Mouse (Mus musculus) spleen, adult 2 months (tissue): ENCODE results near the gene Socs1. TPM values are rescaled to one million over a fixed set of nuclear protein-coding genes. Genes with fewer than 3 reads are reported as not detected.

Experiments used
- DNase-seq, 2 experiments: peaks; one replicate each; pipeline versions ENCODE4 v3.0.0 to v3.0.0-alpha.2; 2012 to 2021; ENCODE audit warnings: low spot score in 2 of 2, low read depth in 1 of 2
- H3K27ac ChIP-seq: fragments of 200-500 bp; 2 replicates; pipeline ENCODE4 v1.5.1; 2012; ENCODE audit warnings: low read length, inconsistent platforms; ENCODE audit not compliant: insufficient read depth
- H3K27me3 ChIP-seq: fragments of 200-500 bp; 2 replicates; pipeline ENCODE4 v1.6.1; 2012; ENCODE audit warnings: mild to moderate bottlenecking, moderate library complexity, low read length, inconsistent platforms; ENCODE audit not compliant: control insufficient read depth, insufficient read depth
- H3K36me3 ChIP-seq: fragments of 200-500 bp; 2 replicates; pipeline ENCODE4 v1.6.1; 2012; ENCODE audit warnings: mild to moderate bottlenecking, low read length, inconsistent platforms; ENCODE audit not compliant: control insufficient read depth, insufficient read depth
- H3K4me1 ChIP-seq: fragments of 200-500 bp; 2 replicates; pipeline ENCODE4 v1.6.1; 2011; ENCODE audit warnings: inconsistent platforms; ENCODE audit not compliant: control insufficient read depth, insufficient read depth, insufficient read length
- H3K4me3 ChIP-seq: fragments of 200-500 bp; 2 replicates; pipeline ENCODE4 v1.5.1; 2011; ENCODE audit warnings: mild to moderate bottlenecking, inconsistent platforms; ENCODE audit not compliant: insufficient read depth, insufficient read length; ENCODE audit errors: extremely low read depth
- CTCF ChIP-seq: fragments of 200-500 bp; IDR thresholded peaks from 2 replicates; pipeline ENCODE4 v1.5.1; 2011; ENCODE audit warnings: mild to moderate bottlenecking, inconsistent platforms; ENCODE audit not compliant: insufficient read depth, insufficient read length, insufficient replicate concordance; ENCODE audit errors: extremely low read depth
- POLR2A ChIP-seq: fragments of 200-500 bp; IDR thresholded peaks from 2 replicates; pipeline ENCODE4 v1.6.1; 2011; ENCODE audit warnings: low read depth, low read length, inconsistent platforms
- WGBS: fragments of 180-500 bp; shearing (Covaris S2); methylation state at CpG from one replicate; pipeline ENCODE4 v1.1.7; 2018; 5-methylcytosine and 5-hydroxymethylcytosine counted together
- polyA plus RNA-seq: library from polyadenylated mRNA; depleted of rRNA; stranded (reverse); fragments of >200 nt; gene quantifications from 2 replicates; pipeline ENCODE4 v1.2.3, GENCODE M21; 2012

The Socs1 gene
- polyA plus RNA-seq, 1 experiment: 14.0 TPM

GRCm38 (mm10) chr16:10773543-10773942, 11.8 kb downstream of the Socs1 start:
- Histone ChIP-seq H3K4me1 (peaks cover 41% of the 10 kb centered on the region), H3K27ac (0 out of 2 replicates have a peak overlapping the region, but pooled peaks have one; percentile 2), H3K4me3 (no peak overlapping the region), H3K36me3 (no peaks in the 10 kb centered on the region), H3K27me3 (no peaks in the 10 kb centered on the region)
- TF ChIP-seq POLR2A: no peak
- no peak for TF ChIP-seq CTCF
- no peak for DNase-seq
- 89% methylated on average over 8 of the region's 8 CpGs for WGBS

- peaks cover 47% of the 10 kb centered on the region for H3K4me1 ChIP-seq
- peak; percentile 8; the same call in 1 of the 2 replicates for TF ChIP-seq POLR2A
- no peak for TF ChIP-seq CTCF
- no peak overlapping the region for H3K4me3 ChIP-seq
- H3K27me3 ChIP-seq: no peaks in the 10 kb centered on the region
- H3K27ac ChIP-seq: peak overlapping the region; percentile 86
- 28% methylated on average over 19 of the region's 19 CpGs for WGBS
- H3K36me3 ChIP-seq: no peaks in the 10 kb centered on the region
- peak; percentile 53 to 70 for DNase-seq
Measured at GRCm38 (mm10) chr16:10771769-10772510, 13.4 kb downstream of the Socs1 start.

- no peak for TF ChIP-seq POLR2A
- no peak for TF ChIP-seq CTCF
- Histone ChIP-seq H3K36me3 (no peaks in the 10 kb centered on the region), H3K27me3 (no peaks in the 10 kb centered on the region), H3K4me1 (peaks cover 47% of the 10 kb centered on the region), H3K27ac (peak overlapping the region; percentile 60; the same call in 1 of the 2 replicates), H3K4me3 (no peak overlapping the region)
- DNase-seq: no peak
- WGBS: 41% methylated on average over 4 of the region's 4 CpGs
Measured at GRCm38 (mm10) chr16:10770531-10771325, 14.6 kb downstream of the Socs1 start.

- DNase-seq: peak; percentile 41 to 66
- Histone ChIP-seq H3K27ac (peak overlapping the region; percentile 60), H3K4me1 (peaks cover 44% of the 10 kb centered on the region), H3K36me3 (no peaks in the 10 kb centered on the region), H3K4me3 (no peak overlapping the region), H3K27me3 (no peaks in the 10 kb centered on the region)
- no peak for TF ChIP-seq POLR2A
- no peak for TF ChIP-seq CTCF
- WGBS: 4% methylated on average over 2 of the region's 2 CpGs
Measured at GRCm38 (mm10) chr16:10769661-10770060, 15.7 kb downstream of the Socs1 start.

GRCm38 (mm10) chr16:10768821-10769220, 16.5 kb downstream of the Socs1 start:
- Histone ChIP-seq H3K36me3 (no peaks in the 10 kb centered on the region), H3K27ac (no peak overlapping the region; the same call in 1 of the 2 replicates), H3K4me1 (peaks cover 40% of the 10 kb centered on the region), H3K27me3 (no peaks in the 10 kb centered on the region), H3K4me3 (no peak overlapping the region)
- peak in 1 of 2 experiments; percentile 36 for DNase-seq
- TF ChIP-seq CTCF (no peak), POLR2A (no peak)
- 4% methylated on average over 9 of the region's 9 CpGs for WGBS

- no peak overlapping the region for H3K4me3 ChIP-seq
- 26% methylated on average over 4 of the region's 4 CpGs for WGBS
- H3K27ac ChIP-seq: no peak overlapping the region
- no peak for TF ChIP-seq POLR2A
- peak; percentile 41; the same call in 1 of the 2 replicates for TF ChIP-seq CTCF
- peaks cover 38% of the 10 kb centered on the region for H3K4me1 ChIP-seq
- DNase-seq: peak; percentile 66 to 76
- no peaks in the 10 kb centered on the region for H3K27me3 ChIP-seq
- no peaks in the 10 kb centered on the region for H3K36me3 ChIP-seq
Measured at GRCm38 (mm10) chr16:10767158-10767557, 18.2 kb downstream of the Socs1 start.
